Mouse (Mus musculus): ENCODE results near the gene Gucy2g.
A peak's percentile ranks its signal among the peaks of the same experiment; 100 is the strongest.

DNA sequence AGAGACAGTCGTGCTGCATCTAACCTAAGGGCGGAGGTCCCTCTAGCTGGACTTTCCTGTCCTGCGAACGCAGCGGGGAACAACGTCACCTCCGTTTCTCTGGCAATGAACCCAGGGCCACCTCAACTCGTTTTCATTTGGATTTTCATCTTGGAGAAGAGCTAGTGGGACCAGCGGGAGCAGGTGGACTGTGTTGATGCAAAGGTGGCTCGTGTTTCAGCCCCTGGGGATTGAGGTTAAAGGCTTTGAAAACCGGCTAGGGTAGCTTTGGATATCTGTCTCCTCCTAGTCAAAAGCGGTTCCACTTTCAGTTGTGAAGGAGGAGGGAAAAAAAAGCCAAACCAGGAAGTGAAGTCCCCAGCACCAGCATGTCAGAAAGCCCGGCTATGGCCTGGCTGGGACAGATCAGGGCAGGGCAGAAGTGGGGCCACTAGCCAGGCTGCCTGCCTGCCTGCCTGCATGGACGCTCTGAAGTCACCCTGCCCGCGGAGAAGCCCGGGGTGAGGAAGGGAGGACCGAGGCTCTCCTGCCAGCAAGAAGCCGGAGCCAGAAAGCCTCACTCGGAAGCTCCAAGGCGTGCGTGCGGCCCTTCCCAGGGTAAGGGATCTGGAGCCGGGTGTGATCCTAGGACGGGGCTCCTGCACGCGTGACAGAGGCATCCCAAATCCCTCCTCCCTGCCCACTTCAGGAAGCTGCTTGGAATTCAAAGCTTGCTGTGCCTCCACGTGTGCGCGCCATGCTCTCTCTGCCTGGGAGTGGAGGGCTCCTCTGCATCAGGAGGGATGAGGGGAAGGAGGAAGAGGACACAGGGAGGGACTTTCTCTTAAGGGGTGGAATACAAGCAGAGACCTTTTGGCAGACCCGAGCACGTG lies 12.8 kb upstream of the Gucy2g start:
- TF ChIP-seq POLR2A (IDR thresholded peaks at IDR 0.05; ENCODE audit: borderline replicate concordance, extremely low read depth, low read depth, low read length) (peak; percentile 97), CTCF (IDR thresholded peaks at IDR 0.05; ENCODE audit: insufficient read depth, low read length) (no peak)

Measured in lung, adult 2 months (tissue).